Mouse (Mus musculus): ENCODE measurements at regions not wholly inside any gene's neighbourhood (a gene's known extent, or its start where the extent isn't known, plus 50 kb on each side); places are given as distances from the start of the nearest gene placed in this dataset.

GRCm38 (mm10) chr10:72923611-72924010 is 175.5 kb upstream of the Pcdh15 start:
- DNase-seq: no peak

GRCm38 (mm10) chr10:72956957-72957356 is 142.2 kb upstream of the Pcdh15 start:
- DNase-seq: no peak

GRCm38 (mm10) chr10:72960051-72960450 is 139.1 kb upstream of the Pcdh15 start:
- DNase-seq: no peak

GRCm38 (mm10) chr10:72981359-72981758 is 117.8 kb upstream of the Pcdh15 start:
- peak; percentile 67 for DNase-seq

GRCm38 (mm10) chr10:72988355-72988754 is 110.8 kb upstream of the Pcdh15 start:
- peak; percentile 40 for DNase-seq

GRCm38 (mm10) chr10:73010897-73011296 is 88.2 kb upstream of the Pcdh15 start:
- DNase-seq: no peak

GRCm38 (mm10) chr10:73011874-73012273 is 87.3 kb upstream of the Pcdh15 start:
- DNase-seq: no peak

- DNase-seq: no peak
Observed at GRCm38 (mm10) chr10:73037476-73037875, 61.7 kb upstream of the Pcdh15 start.

GRCm38 (mm10) chr10:73039551-73039950 is 59.6 kb upstream of the Pcdh15 start:
- no peak for DNase-seq

Measured in heart, adult 11 months (tissue).